Comparison of ENCODE assay signal across 10 mouse cellular contexts in the genomic region with DNA sequence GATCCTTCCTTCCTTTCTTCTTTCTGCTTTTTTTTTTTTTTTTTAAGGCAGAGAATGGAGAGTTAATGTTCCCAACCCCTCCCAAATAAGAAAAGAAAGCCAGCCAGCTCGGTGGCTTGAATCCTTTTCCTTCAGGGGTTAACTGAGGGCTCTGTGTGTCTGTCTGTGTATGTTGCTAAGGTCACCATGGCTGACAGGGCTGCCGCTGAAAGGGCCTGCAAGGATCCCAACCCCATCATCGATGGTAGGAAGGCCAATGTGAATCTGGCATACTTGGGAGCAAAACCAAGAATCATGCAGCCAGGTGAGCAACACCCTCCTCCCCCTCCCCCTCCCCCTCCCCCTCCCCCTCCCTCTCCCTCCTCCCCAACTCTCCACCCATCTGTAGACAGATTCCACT. TPM values are rescaled to one million over a fixed set of nuclear protein-coding genes. Genes with fewer than 3 reads are reported as not detected.
DNase-seq lines count a peak whose midpoint lies in the region; ATAC-seq and TF ChIP-seq lines count a peak whose summit lies in the region.
"Had no signal": no experiment of that assay in that cellular context is flagged by ENCODE, and none has a peak within 500 bp of the region (broad histone marks: within the 10 kb centered on the region; RNA-seq: fewer than 3 reads in every experiment).

No protein-coding gene starts in this region.

- H3K4me2 ChIP-seq in forebrain, embryonic 11.5 days (ENCODE audit: low read depth, low read length, severe bottlenecking) = peak overlapping the region; percentile 83
- H3K4me2 ChIP-seq in hindbrain, postnatal 0 days (ENCODE audit: low read depth, low read length) = peak overlapping the region; percentile 95
- peak overlapping the region; percentile 82 for H3K4me2 ChIP-seq in neural tube, embryonic 14.5 days (ENCODE audit: low read depth, low read length)
- H3K4me2 ChIP-seq in liver, postnatal 0 days (ENCODE audit: low read depth, low read length) = no peak overlapping the region

- H3K36me3 ChIP-seq in forebrain, embryonic 11.5 days (ENCODE audit: control insufficient read depth, insufficient read depth, low read length) = no peaks in the 10 kb centered on the region
- H3K36me3 ChIP-seq in hindbrain, postnatal 0 days (ENCODE audit: insufficient read depth, low read length) = no peaks in the 10 kb centered on the region
- H3K36me3 ChIP-seq in neural tube, embryonic 14.5 days (ENCODE audit: control insufficient read depth, insufficient read depth, low read length) = no peaks in the 10 kb centered on the region
- H3K36me3 ChIP-seq in liver, postnatal 0 days (replicated peaks; ENCODE audit: insufficient read depth, low read length) = no peaks in the 10 kb centered on the region

- intact Hi-C loops in left cerebral cortex, adult 2 months (cut with DNase I) = loop anchor here (5.0 kb wide), 2 partner anchors 42 to 217 kb away; no protein-coding TSS in a partner anchor

- H3K9me3 ChIP-seq in forebrain, embryonic 11.5 days (ENCODE audit: control insufficient read depth, low read length) = no peaks in the 10 kb centered on the region
- no peaks in the 10 kb centered on the region for H3K9me3 ChIP-seq in hindbrain, postnatal 0 days (ENCODE audit: low read length)
- no peaks in the 10 kb centered on the region for H3K9me3 ChIP-seq in neural tube, embryonic 14.5 days (ENCODE audit: control insufficient read depth, low read length)
- H3K9me3 ChIP-seq in liver, postnatal 0 days (ENCODE audit: low read length) = no peaks in the 10 kb centered on the region

- ATAC-seq in forebrain, embryonic 11.5 days (replicated peaks; ENCODE audit: low FRiP score) = no peak
- no peak for ATAC-seq in hindbrain, postnatal 0 days
- no peak for ATAC-seq in neural tube, embryonic 14.5 days (ENCODE audit: low read depth)
- ATAC-seq in liver, postnatal 0 days = no peak

- WGBS in forebrain, embryonic 11.5 days = 4% methylated on average over 3 of the region's 3 CpGs
- WGBS in hindbrain, postnatal 0 days = 8% methylated on average over 3 of the region's 3 CpGs
- WGBS in neural tube, embryonic 14.5 days = 6% methylated on average over 3 of the region's 3 CpGs
- WGBS in liver, postnatal 0 days (ENCODE audit: insufficient replicate concordance) = 27% methylated on average over 3 of the region's 3 CpGs

- no peak for DNase-seq in left cerebral cortex, adult 2 months (ENCODE audit: extremely low spot score in 1 of 2, low spot score in 2 of 2)
- DNase-seq in left cerebral cortex, adult 8-10 months (ENCODE audit: low spot score in 2 of 2) = no peak
- no peak for DNase-seq in forebrain, embryonic 11.5 days (ENCODE audit: low spot score)
- DNase-seq in hindbrain, postnatal 0 days (ENCODE audit: low spot score) = no peak
- no peak for DNase-seq in liver, postnatal 0 days
- DNase-seq in gastrocnemius, adult 18-20 months (ENCODE audit: low spot score) = no peak
- no peak for DNase-seq in thymus, postnatal 14 days
- DNase-seq: kidney, adult 18-20 months had no signal

- H3K27me3 ChIP-seq in forebrain, embryonic 11.5 days (ENCODE audit: control insufficient read depth, insufficient read depth, low read length) = no peaks in the 10 kb centered on the region
- no peaks in the 10 kb centered on the region for H3K27me3 ChIP-seq in hindbrain, postnatal 0 days (ENCODE audit: insufficient read depth, low read length)
- no peaks in the 10 kb centered on the region for H3K27me3 ChIP-seq in neural tube, embryonic 14.5 days (ENCODE audit: control insufficient read depth, insufficient read depth, low read length)
- peaks cover 29% of the 10 kb centered on the region for H3K27me3 ChIP-seq in liver, postnatal 0 days (ENCODE audit: insufficient read depth, low read length)

- TF ChIP-seq CTCF in left cerebral cortex, adult 2 months (IDR thresholded peaks at IDR 0.05) = no peak
- no peak for TF ChIP-seq CTCF in hindbrain, postnatal 0 days (IDR thresholded peaks at IDR 0.05; ENCODE audit: low read depth)
- no peak for TF ChIP-seq CTCF in liver, postnatal 0 days (IDR thresholded peaks at IDR 0.05; ENCODE audit: low read depth)

- TF ChIP-seq EP300 in liver, postnatal 0 days (IDR thresholded peaks at IDR 0.05; ENCODE audit: low read depth) = no peak

- H3K27ac ChIP-seq in left cerebral cortex, adult 2 months = peak overlapping the region; percentile 76; the same call in 1 of the 2 replicates
- no peak overlapping the region for H3K27ac ChIP-seq in forebrain, embryonic 11.5 days (ENCODE audit: low read depth, low read length)
- H3K27ac ChIP-seq in hindbrain, postnatal 0 days = no peak overlapping the region
- H3K27ac ChIP-seq in neural tube, embryonic 14.5 days (ENCODE audit: low read depth, low read length) = no peak overlapping the region
- H3K27ac ChIP-seq in liver, postnatal 0 days (ENCODE audit: low read depth) = no peak overlapping the region

- 0 out of 2 replicates have a peak, but pooled peaks cover 5% of the 10 kb centered on the region for H3K4me1 ChIP-seq in forebrain, embryonic 11.5 days (replicated peaks; ENCODE audit: control insufficient read depth, insufficient read depth, low read length)
- no peaks in the 10 kb centered on the region for H3K4me1 ChIP-seq in hindbrain, postnatal 0 days (ENCODE audit: insufficient read depth, low read length)
- H3K4me1 ChIP-seq in neural tube, embryonic 14.5 days (ENCODE audit: control insufficient read depth, insufficient read depth, low read length) = no peaks in the 10 kb centered on the region
- H3K4me1 ChIP-seq in liver, postnatal 0 days (ENCODE audit: insufficient read depth) = peaks cover 9% of the 10 kb centered on the region

- H3K4me3 ChIP-seq in left cerebral cortex, adult 2 months = peak overlapping the region; percentile 75
- peak overlapping the region; percentile 71 for H3K4me3 ChIP-seq in forebrain, embryonic 11.5 days (ENCODE audit: low read depth, low read length)
- H3K4me3 ChIP-seq in hindbrain, postnatal 0 days (ENCODE audit: low read length) = peak overlapping the region; percentile 72
- peak overlapping the region; percentile 71 for H3K4me3 ChIP-seq in neural tube, embryonic 14.5 days (ENCODE audit: low read depth, low read length)
- no peak overlapping the region for H3K4me3 ChIP-seq in liver, postnatal 0 days (ENCODE audit: low read depth, low read length)

- peak overlapping the region; percentile 83 for H3K9ac ChIP-seq in forebrain, embryonic 11.5 days (ENCODE audit: low read length)
- peak overlapping the region; percentile 46 for H3K9ac ChIP-seq in hindbrain, postnatal 0 days (replicated peaks; ENCODE audit: low read length)
- 0 out of 2 replicates have a peak overlapping the region, but pooled peaks have one; percentile 26 for H3K9ac ChIP-seq in neural tube, embryonic 14.5 days (replicated peaks; ENCODE audit: low read depth, low read length)
- H3K9ac ChIP-seq in liver, postnatal 0 days (replicated peaks) = no peak overlapping the region

RNA-seq across cellular contexts. Expression of a gene that starts 1.9 kb away (rescaled TPM):
- total RNA-seq in left cerebral cortex, adult 2 months (2021) = 10 to 100 TPM; 20.2 to 31.9 TPM
- total RNA-seq in left cerebral cortex, adult 8-10 months (2022) = 10 to 100 TPM; 19.2 to 24.5 (median 22.4) TPM
- 2.8 and 3.8 TPM in 2 replicates for polyA plus RNA-seq in forebrain, embryonic 11.5 days (2014; fragmentation: Nextera tagmentation; extraction: Ambion mirVana)
- total RNA-seq in hindbrain, postnatal 0 days (2014; rRNA removed) = 22.1 and 22.9 TPM in 2 replicates
- 1.9 and 2.8 TPM in 2 replicates for polyA plus RNA-seq in hindbrain, postnatal 0 days (2015; fragmentation: Nextera tagmentation; extraction: Ambion mirVana)
- 2.7 and 3.5 TPM in 2 replicates for polyA plus RNA-seq in neural tube, embryonic 14.5 days (2014; fragmentation: Nextera tagmentation; extraction: Ambion mirVana)
- polyA plus RNA-seq in liver, postnatal 0 days (2015; fragmentation: Nextera tagmentation; extraction: Ambion mirVana) = 0.11 and 0.71 TPM in 2 replicates
- 100 to 1,000 TPM; 176 to 207 TPM for total RNA-seq in gastrocnemius, adult 18-20 months (2021)
- total RNA-seq: common myeloid progenitor, adult 5-6 weeks had no signal
